Mouse (Mus musculus) ES-E14 (cell line): Measurements from ENCODE around the gene Ube2g2. TPM values are rescaled to one million over a fixed set of nuclear protein-coding genes. Genes with fewer than 3 reads are reported as not detected.
A peak's percentile ranks its signal among the peaks of the same experiment; 100 is the strongest.

Experiments used
- DNase-seq: peaks from one replicate; pipeline ENCODE4 v3.0.0-alpha.2; 2013; ENCODE audit warnings: low read depth, low spot score
- H3K27ac ChIP-seq: 2 replicates; pipeline ENCODE4 v1.5.1; 2012; ENCODE audit warnings: low read depth, mild to moderate bottlenecking, low read length, moderate library complexity, mixed read lengths; ENCODE audit not compliant: poor library complexity, insufficient read depth, severe bottlenecking
- H3K36me3 ChIP-seq: 2 replicates; pipeline ENCODE4 v1.6.1; 2012; ENCODE audit warnings: mild to moderate bottlenecking, low read length, moderate library complexity, mixed read lengths; ENCODE audit not compliant: control insufficient read depth, poor library complexity, insufficient read depth, severe bottlenecking
- H3K4me1 ChIP-seq, 2 experiments: fragments of 150-350 bp in 1 of 2; sonication (generic) in 1 of 2; 2 replicates each; pipeline ENCODE4 v1.6.1; 2012; ENCODE audit warnings: low read length in 2 of 2, mild to moderate bottlenecking in 1 of 2, mixed read lengths in 1 of 2; ENCODE audit not compliant: control insufficient read depth in 2 of 2, insufficient read depth in 2 of 2, poor library complexity in 1 of 2
- H3K4me3 ChIP-seq, 2 experiments: fragments of 150-350 bp in 1 of 2; sonication (generic) in 1 of 2; 2 replicates each; pipeline ENCODE4 v1.5.1; 2012; ENCODE audit warnings: low read length in 2 of 2, low read depth in 1 of 2, mild to moderate bottlenecking in 1 of 2, mixed read lengths in 1 of 2; ENCODE audit not compliant: insufficient read depth in 1 of 2, poor library complexity in 1 of 2, severe bottlenecking in 1 of 2
- H3K9ac ChIP-seq: 2 replicates; pipeline ENCODE4 v1.6.1; 2012; ENCODE audit warnings: low read depth, mild to moderate bottlenecking, low read length, mixed read lengths; ENCODE audit not compliant: poor library complexity, insufficient read depth, severe bottlenecking
- H3K9me3 ChIP-seq: fragments of 150-350 bp; sonication (generic); 2 replicates; pipeline ENCODE4 v1.6.1; 2012; ENCODE audit warnings: low read depth, mild to moderate bottlenecking, low read length; ENCODE audit not compliant: control insufficient read depth, insufficient read depth
- CHD2 ChIP-seq: IDR thresholded peaks from 2 replicates; pipeline ENCODE4 v1.6.1; 2014; ENCODE audit warnings: mild to moderate bottlenecking, low read depth, low read length, inconsistent platforms
- HCFC1 ChIP-seq: IDR thresholded peaks from 2 replicates; pipeline ENCODE4 v1.6.1; 2012; ENCODE audit warnings: low read length, inconsistent platforms, borderline replicate concordance; ENCODE audit not compliant: insufficient read depth
- MAFK ChIP-seq: IDR thresholded peaks from 2 replicates; pipeline ENCODE4 v1.6.1; 2014; ENCODE audit warnings: mild to moderate bottlenecking, low read depth, low read length, inconsistent platforms; ENCODE audit not compliant: insufficient read depth
- ZC3H11A ChIP-seq: IDR thresholded peaks from 2 replicates; pipeline ENCODE4 v1.6.1; 2012; ENCODE audit warnings: low read depth, mild to moderate bottlenecking, inconsistent platforms, low read length, borderline replicate concordance
- ZNF384 ChIP-seq: IDR thresholded peaks from 2 replicates; pipeline ENCODE4 v1.6.1; 2012; ENCODE audit warnings: low read depth, low read length, inconsistent platforms
- in situ Hi-C, 2 experiments: fragments of 600-800 bp; cut with MboI; formaldehyde crosslinking; loops; one replicate each; pipeline ENCODE4 v1.15.1; 2025; ENCODE audit warnings: low sequenced_read_pairs in 2 of 2, inconsistent platforms in 1 of 2; ENCODE audit not compliant: unreplicated experiment in 2 of 2
- total RNA-seq: library from RNA; depleted of rRNA; stranded (reverse); fragments of 300-350 nt; gene quantifications from 2 replicates; pipeline ENCODE4 v1.2.3, GENCODE M21; 2012

The Ube2g2 gene
- total RNA-seq, 1 experiment = 32.7 TPM

- Histone ChIP-seq H3K4me1 (peaks cover 0 to 11% of the 10 kb centered on the region in 2 experiments; a peak in 2 of 4 replicates), H3K27ac (no peak overlapping the region), H3K9ac (no peak overlapping the region), H3K4me3 (no peak overlapping the region), H3K36me3 (peaks cover 7% of the 10 kb centered on the region), H3K9me3 (no peaks in the 10 kb centered on the region)
- in situ Hi-C loops = no loop called here
- TF ChIP-seq ZNF384 = no peak
- peak; percentile 81; the same call in 1 of the 2 replicates for TF ChIP-seq ZC3H11A
- DNase-seq = peak; percentile 78
Observed at GRCm38 (mm10) chr10:77627497-77627896, 5.4 kb downstream of the Ube2g2 start.

GRCm38 (mm10) chr10:77629163-77629562 is 7.1 kb downstream of the Ube2g2 start:
- in situ Hi-C loops = no loop called here
- Histone ChIP-seq H3K36me3 (peaks cover 14% of the 10 kb centered on the region), H3K9ac (no peak overlapping the region), H3K4me3 (no peak overlapping the region), H3K9me3 (no peaks in the 10 kb centered on the region), H3K4me1 (peaks cover 0 to 11% of the 10 kb centered on the region in 2 experiments; a peak in 2 of 4 replicates), H3K27ac (no peak overlapping the region)
- TF ChIP-seq ZC3H11A = no peak
- TF ChIP-seq CHD2 = no peak
- TF ChIP-seq HCFC1 = no peak
- peak; percentile 66 for TF ChIP-seq MAFK
- no peak for DNase-seq

DNA sequence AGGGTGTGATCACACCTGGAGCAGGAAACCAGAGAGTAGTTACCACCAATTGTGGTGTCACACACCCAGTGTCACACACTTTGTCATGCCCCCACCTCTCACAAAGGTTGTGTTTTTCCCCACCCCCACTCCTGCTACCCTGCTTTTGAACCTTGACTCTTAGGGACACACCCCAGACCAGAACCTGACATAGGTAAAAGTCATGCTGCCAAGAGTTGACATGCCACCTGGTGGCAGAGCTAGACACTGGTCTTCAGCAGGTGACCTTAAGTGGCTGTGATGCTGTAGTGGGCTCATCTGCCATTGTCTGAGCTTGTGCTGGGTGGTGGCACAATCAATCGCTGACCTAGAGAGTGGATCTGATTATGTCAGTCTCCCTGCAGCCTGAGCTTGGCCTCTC is 7.9 kb downstream of the Ube2g2 start:
- no peak overlapping the region for H3K4me3 ChIP-seq
- H3K9ac ChIP-seq = no peak overlapping the region
- peaks cover 18% of the 10 kb centered on the region for H3K36me3 ChIP-seq

GRCm38 (mm10) chr10:77634016-77634415 is 11.9 kb downstream of the Ube2g2 start:
- Histone ChIP-seq H3K4me1 (peaks cover 0 to under 1% of the 10 kb centered on the region in 2 experiments; a peak in 1 of 4 replicates), H3K4me3 (no peak overlapping the region), H3K9me3 (no peaks in the 10 kb centered on the region), H3K9ac (no peak overlapping the region), H3K27ac (no peak overlapping the region), H3K36me3 (peaks cover 28% of the 10 kb centered on the region)
- in situ Hi-C loops = no loop called here
- TF ChIP-seq ZNF384 (no peak), CHD2 (no peak), HCFC1 (no peak)
- no peak for DNase-seq

More for the DNA sequence above, 7.9 kb downstream of the Ube2g2 start:
- in situ Hi-C loops = no loop called here
- Histone ChIP-seq H3K9me3 (no peaks in the 10 kb centered on the region), H3K4me1 (peaks cover 0 to 8% of the 10 kb centered on the region in 2 experiments; a peak in 2 of 4 replicates), H3K27ac (no peak overlapping the region)
- TF ChIP-seq ZC3H11A (no peak), ZNF384 (no peak), MAFK (no peak), HCFC1 (no peak), CHD2 (no peak)
- no peak for DNase-seq

GRCm38 (mm10) chr10:77634452-77635231 is 12.6 kb downstream of the Ube2g2 start:
- Histone ChIP-seq H3K9ac (no peak overlapping the region), H3K4me3 (no peak overlapping the region), H3K27ac (no peak overlapping the region), H3K36me3 (peaks cover 28% of the 10 kb centered on the region), H3K9me3 (no peaks in the 10 kb centered on the region), H3K4me1 (no peaks in the 10 kb centered on the region)
- in situ Hi-C loops = no loop called here
- no peak for DNase-seq
- TF ChIP-seq ZNF384 = no peak
- no peak for TF ChIP-seq ZC3H11A
- TF ChIP-seq HCFC1 = no peak
- no peak for TF ChIP-seq MAFK
- TF ChIP-seq CHD2 = no peak
